Mouse (Mus musculus) erythroblast, embryonic 14.5 days (primary cell): ENCODE results near the gene Hs1bp3. TPM values are rescaled to one million over a fixed set of nuclear protein-coding genes. Genes with fewer than 3 reads are reported as not detected.

ENCODE experiments used
- H3K27me3 ChIP-seq: 2 replicates; pipeline ENCODE4 v1.6.1; 2012; ENCODE audit warnings: inconsistent platforms; ENCODE audit not compliant: control insufficient read depth
- H3K36me3 ChIP-seq: 2 replicates; pipeline ENCODE4 v1.6.1; 2012; ENCODE audit warnings: mild to moderate bottlenecking, inconsistent platforms; ENCODE audit not compliant: control insufficient read depth
- H3K4me1 ChIP-seq: 2 replicates; pipeline ENCODE4 v1.6.1; 2012; ENCODE audit warnings: inconsistent platforms; ENCODE audit not compliant: control insufficient read depth
- H3K4me3 ChIP-seq: replicated peaks from 2 replicates; pipeline ENCODE3; 2012; ENCODE audit warnings: moderate library complexity, mild to moderate bottlenecking, inconsistent platforms
- H3K9me3 ChIP-seq: 2 replicates; pipeline ENCODE4 v1.6.1; 2012; ENCODE audit warnings: low read length, inconsistent platforms, mixed read lengths; ENCODE audit not compliant: control insufficient read depth
- GATA1 ChIP-seq: IDR thresholded peaks from 2 replicates; pipeline ENCODE4 v1.6.1; 2012; ENCODE audit warnings: low read length, inconsistent platforms, mixed read lengths
- TAL1 ChIP-seq: IDR thresholded peaks from 3 replicates; pipeline ENCODE4 v1.6.1; 2012; ENCODE audit warnings: low read length, inconsistent platforms, mixed read lengths
- polyA plus RNA-seq: library from polyadenylated mRNA; stranded (reverse); fragments of >175 nt; gene quantifications from 2 replicates; pipeline ENCODE4 v1.2.3, GENCODE M21; 2012

Hs1bp3 gene
- polyA plus RNA-seq, 1 experiment = 0.15 TPM

GRCm38 (mm10) chr12:8351025-8351903, 38.0 kb downstream of the Hs1bp3 start:
- no peaks in the 10 kb centered on the region for H3K36me3 ChIP-seq
- no peaks in the 10 kb centered on the region for H3K4me1 ChIP-seq
- H3K27me3 ChIP-seq = no peaks in the 10 kb centered on the region
- TF ChIP-seq GATA1 (no peak), TAL1 (no peak)
- no peak overlapping the region for H3K4me3 ChIP-seq
- H3K9me3 ChIP-seq = no peaks in the 10 kb centered on the region

- H3K36me3 ChIP-seq = no peaks in the 10 kb centered on the region
- H3K4me3 ChIP-seq = no peak overlapping the region
- H3K27me3 ChIP-seq = no peaks in the 10 kb centered on the region
- TF ChIP-seq GATA1 = no peak
- no peak for TF ChIP-seq TAL1
- no peaks in the 10 kb centered on the region for H3K4me1 ChIP-seq
- no peaks in the 10 kb centered on the region for H3K9me3 ChIP-seq
Measured at GRCm38 (mm10) chr12:8353071-8353470, 39.8 kb downstream of the Hs1bp3 start.

GRCm38 (mm10) chr12:8354187-8354586, 41.0 kb downstream of the Hs1bp3 start:
- H3K9me3 ChIP-seq = no peaks in the 10 kb centered on the region
- H3K27me3 ChIP-seq = no peaks in the 10 kb centered on the region
- H3K36me3 ChIP-seq = no peaks in the 10 kb centered on the region
- no peak overlapping the region for H3K4me3 ChIP-seq
- no peak for TF ChIP-seq GATA1
- no peak for TF ChIP-seq TAL1
- H3K4me1 ChIP-seq = no peaks in the 10 kb centered on the region

- H3K9me3 ChIP-seq = no peaks in the 10 kb centered on the region
- no peak for TF ChIP-seq TAL1
- TF ChIP-seq GATA1 = no peak
- no peaks in the 10 kb centered on the region for H3K36me3 ChIP-seq
- H3K27me3 ChIP-seq = no peaks in the 10 kb centered on the region
- no peak overlapping the region for H3K4me3 ChIP-seq
- H3K4me1 ChIP-seq = no peaks in the 10 kb centered on the region
Measured at GRCm38 (mm10) chr12:8355011-8355410, 41.8 kb downstream of the Hs1bp3 start.

- TF ChIP-seq GATA1 (no peak), TAL1 (no peak)
- Histone ChIP-seq H3K36me3 (no peaks in the 10 kb centered on the region), H3K4me1 (no peaks in the 10 kb centered on the region)
Measured at GRCm38 (mm10) chr12:8357449-8357848, 44.2 kb downstream of the Hs1bp3 start.

GRCm38 (mm10) chr12:8358344-8358966, 45.2 kb downstream of the Hs1bp3 start:
- Histone ChIP-seq H3K36me3 (no peaks in the 10 kb centered on the region), H3K4me1 (no peaks in the 10 kb centered on the region), H3K27me3 (no peaks in the 10 kb centered on the region), H3K9me3 (no peaks in the 10 kb centered on the region), H3K4me3 (no peak overlapping the region)
- TF ChIP-seq TAL1 (no peak), GATA1 (no peak)

More at GRCm38 (mm10) chr12:8357449-8357848, 44.2 kb downstream of the Hs1bp3 start:
- Histone ChIP-seq H3K9me3 (no peaks in the 10 kb centered on the region), H3K4me3 (no peak overlapping the region), H3K27me3 (no peaks in the 10 kb centered on the region)

GRCm38 (mm10) chr12:8359418-8360112, 46.3 kb downstream of the Hs1bp3 start:
- no peak for TF ChIP-seq GATA1
- no peak for TF ChIP-seq TAL1
- Histone ChIP-seq H3K9me3 (no peaks in the 10 kb centered on the region), H3K4me3 (no peak overlapping the region)

GRCm38 (mm10) chr12:8361866-8362265, 48.6 kb downstream of the Hs1bp3 start:
- no peak overlapping the region for H3K4me3 ChIP-seq
- no peaks in the 10 kb centered on the region for H3K36me3 ChIP-seq
- no peak for TF ChIP-seq GATA1
- no peak for TF ChIP-seq TAL1
- H3K9me3 ChIP-seq = no peaks in the 10 kb centered on the region
- no peaks in the 10 kb centered on the region for H3K4me1 ChIP-seq
- no peaks in the 10 kb centered on the region for H3K27me3 ChIP-seq

More at GRCm38 (mm10) chr12:8359418-8360112, 46.3 kb downstream of the Hs1bp3 start:
- Histone ChIP-seq H3K36me3 (no peaks in the 10 kb centered on the region), H3K27me3 (no peaks in the 10 kb centered on the region), H3K4me1 (no peaks in the 10 kb centered on the region)

GRCm38 (mm10) chr12:8362400-8362799, 49.2 kb downstream of the Hs1bp3 start:
- TF ChIP-seq TAL1 = no peak
- H3K9me3 ChIP-seq = no peaks in the 10 kb centered on the region
- no peak overlapping the region for H3K4me3 ChIP-seq
- no peaks in the 10 kb centered on the region for H3K4me1 ChIP-seq
- no peaks in the 10 kb centered on the region for H3K36me3 ChIP-seq
- no peaks in the 10 kb centered on the region for H3K27me3 ChIP-seq
